Mouse (Mus musculus) telencephalon, adult 2 months (tissue): ENCODE data around the gene Zfp455.
"Not testable (repeated sequence)": the region's sequence is repeated elsewhere in the genome, so short reads cannot be mapped to it uniquely, and the experiment has no call there.

Source experiments
- DNase-seq: peaks from one replicate; pipeline ENCODE4 v3.0.0-alpha.2; 2011; ENCODE audit warnings: low read depth, low spot score

Gene Zfp455

GRCm38 (mm10) chr13:67194340-67194894 is at the start of gene Zfp455:
Zfp455 (plus strand) TSS chr13:67194506.
- peak; percentile 75 for DNase-seq

DNA sequence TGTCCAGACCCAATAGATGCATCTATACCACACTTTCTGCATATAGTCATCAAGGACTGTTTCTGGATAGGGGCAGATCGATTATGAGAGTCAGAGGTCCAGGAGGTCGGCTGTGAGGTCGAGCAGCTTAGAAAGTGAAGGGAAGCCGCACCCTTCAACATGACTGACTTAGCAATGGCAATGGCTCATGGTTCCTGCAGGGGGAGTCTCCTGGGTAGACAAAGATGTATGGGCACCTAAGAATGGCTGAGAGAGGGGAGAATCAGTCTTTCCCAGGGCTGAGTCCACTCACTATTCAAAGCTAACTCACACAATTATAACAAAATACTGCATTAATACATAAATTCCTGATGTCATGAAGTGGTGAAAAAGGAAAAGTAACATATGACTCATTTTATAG is 28.2 kb upstream of the Zfp455 start:
- DNase-seq = not testable (repeated sequence)

DNA sequence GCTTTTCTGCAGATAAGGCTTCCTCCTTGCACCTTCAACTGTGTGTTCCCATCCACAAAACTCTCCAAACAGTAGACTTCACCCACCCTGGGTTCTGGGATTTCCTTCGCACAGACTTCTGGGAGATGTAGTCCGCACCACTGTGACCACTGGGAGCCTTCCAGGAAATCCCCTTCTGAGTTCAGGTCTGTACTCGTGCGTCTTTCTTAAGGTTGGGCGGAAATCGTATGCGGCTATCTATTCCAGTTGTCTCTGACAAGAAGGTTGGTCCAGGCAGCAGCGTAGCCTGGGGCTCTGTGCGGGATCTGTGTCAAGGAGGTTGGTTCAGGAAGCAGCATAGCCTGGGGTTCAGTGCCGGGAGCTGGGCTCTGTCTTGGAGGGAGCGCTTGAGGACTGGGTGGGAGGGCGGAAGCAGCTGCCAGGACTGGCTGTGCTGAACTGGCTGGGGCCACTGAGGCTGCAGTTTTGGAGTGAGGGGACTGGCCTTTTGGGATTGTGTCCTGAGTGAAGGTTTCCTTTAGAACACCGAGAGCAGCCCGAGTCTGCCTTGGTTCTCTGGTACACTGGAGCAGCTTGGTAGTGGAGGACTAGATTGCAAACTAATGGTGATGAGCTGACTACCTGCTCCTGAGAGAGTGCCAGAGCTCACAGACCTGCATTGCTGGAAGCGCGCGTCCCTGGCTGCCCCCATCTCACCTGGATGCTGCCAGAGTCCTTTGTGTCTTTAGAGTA is 21.1 kb upstream of the Zfp455 start, which contains the start of gene Rsl1:
Rsl1 (plus strand) TSS at position 192 of the 732 bp plus-strand sequence.
- DNase-seq = peak; percentile 51

GRCm38 (mm10) chr13:67173723-67174055 is 20.6 kb upstream of the Zfp455 start:
- DNase-seq = no peak

GRCm38 (mm10) chr13:67201656-67202055 is 7.3 kb downstream of the Zfp455 start:
- DNase-seq = no peak

DNA sequence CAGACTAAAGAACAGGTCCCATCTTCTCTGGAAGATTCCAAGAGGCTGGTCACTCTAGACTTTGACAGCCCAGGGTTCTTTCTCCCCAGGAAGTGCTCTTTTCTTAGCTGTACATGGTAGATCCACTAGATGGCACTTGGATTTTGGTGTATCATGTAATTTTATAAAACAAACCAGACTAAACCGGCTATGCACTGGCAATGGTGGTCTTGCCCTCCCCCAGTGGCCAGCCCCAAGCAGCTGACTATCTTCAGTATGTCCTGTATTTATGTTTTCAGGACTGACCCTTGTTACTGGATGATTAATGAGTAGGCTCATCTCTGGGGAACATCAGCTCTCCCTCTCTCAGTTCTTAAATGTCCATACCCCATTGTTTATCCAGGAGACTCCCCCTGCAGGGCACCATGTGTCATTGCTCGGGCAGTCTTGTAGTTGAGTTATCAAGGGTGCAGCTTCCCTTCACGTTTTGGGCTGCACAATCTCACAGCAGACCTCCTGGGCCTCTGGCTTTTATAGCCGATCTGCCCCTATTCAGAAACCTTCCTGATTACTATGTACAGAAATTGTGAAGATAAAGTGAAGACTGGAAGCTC is 19.8 kb downstream of the Zfp455 start:
- no peak for DNase-seq
